Mouse (Mus musculus): ENCODE measurements around the gene Trim14.
"Not testable (repeated sequence)": the region's sequence is repeated elsewhere in the genome, so short reads cannot be mapped to it uniquely, and the experiment has no call there.

Gene Trim14

GRCm38 (mm10) chr4:46535840-46536361, at the start of gene Trim14:
TSS of gene Trim14 (minus strand) at chr4:46536141.
- DNase-seq (ENCODE audit: low spot score): no peak

GRCm38 (mm10) chr4:46585041-46585810, 49.3 kb upstream of the Trim14 start:
- no peak for DNase-seq (ENCODE audit: low spot score)

- not testable (repeated sequence) for DNase-seq (ENCODE audit: low spot score)
These were observed 48.6 kb upstream of the Trim14 start for GRCm38 (mm10) chr4:46584536-46584935.

GRCm38 (mm10) chr4:46584084-46584483, 48.1 kb upstream of the Trim14 start:
- not testable (repeated sequence) for DNase-seq (ENCODE audit: low spot score)

GRCm38 (mm10) chr4:46582024-46582423, 46.1 kb upstream of the Trim14 start:
- not testable (repeated sequence) for DNase-seq (ENCODE audit: low spot score)

GRCm38 (mm10) chr4:46581577-46581976, 45.6 kb upstream of the Trim14 start:
- DNase-seq (ENCODE audit: low spot score): not testable (repeated sequence)

GRCm38 (mm10) chr4:46580799-46581243, 44.9 kb upstream of the Trim14 start:
- DNase-seq (ENCODE audit: low spot score): not testable (repeated sequence)

- not testable (repeated sequence) for DNase-seq (ENCODE audit: low spot score)
These were observed 42.9 kb upstream of the Trim14 start for GRCm38 (mm10) chr4:46578796-46579346.

- DNase-seq (ENCODE audit: low spot score): no peak
These were observed 42.3 kb upstream of the Trim14 start for GRCm38 (mm10) chr4:46578228-46578627.

GRCm38 (mm10) chr4:46575509-46576284, 39.8 kb upstream of the Trim14 start:
- not testable (repeated sequence) for DNase-seq (ENCODE audit: low spot score)

- no peak for DNase-seq (ENCODE audit: low spot score)
These were observed 38.9 kb upstream of the Trim14 start for GRCm38 (mm10) chr4:46574841-46575240.

GRCm38 (mm10) chr4:46574024-46574753, 38.2 kb upstream of the Trim14 start:
- no peak for DNase-seq (ENCODE audit: low spot score)

GRCm38 (mm10) chr4:46572616-46573015, 36.7 kb upstream of the Trim14 start:
- DNase-seq (ENCODE audit: low spot score): no peak

GRCm38 (mm10) chr4:46571744-46572143, 35.8 kb upstream of the Trim14 start:
- DNase-seq (ENCODE audit: low spot score): no peak

- DNase-seq (ENCODE audit: low spot score): peak; percentile 67
These were observed 33.7 kb upstream of the Trim14 start for GRCm38 (mm10) chr4:46569671-46570070.

GRCm38 (mm10) chr4:46568169-46568568, 32.2 kb upstream of the Trim14 start:
- no peak for DNase-seq (ENCODE audit: low spot score)

GRCm38 (mm10) chr4:46566931-46567671, 31.2 kb upstream of the Trim14 start:
- DNase-seq (ENCODE audit: low spot score): no peak

GRCm38 (mm10) chr4:46565393-46565955, 29.5 kb upstream of the Trim14 start:
- no peak for DNase-seq (ENCODE audit: low spot score)

GRCm38 (mm10) chr4:46564247-46564646, 28.3 kb upstream of the Trim14 start:
- DNase-seq (ENCODE audit: low spot score): no peak

- DNase-seq (ENCODE audit: low spot score): no peak
These were observed 27.9 kb upstream of the Trim14 start for GRCm38 (mm10) chr4:46563847-46564246.

GRCm38 (mm10) chr4:46562841-46563240, 26.9 kb upstream of the Trim14 start:
- DNase-seq (ENCODE audit: low spot score): no peak
